Mouse (Mus musculus): ENCODE measurements at regions not wholly inside any gene's neighbourhood (a gene's known extent, or its start where the extent isn't known, plus 50 kb on each side); places are given as distances from the start of the nearest gene placed in this dataset.

- DNase-seq (ENCODE audit: low spot score in 2 of 2) = no peak
Observed at GRCm38 (mm10) chr9:24833766-24834165, 59.7 kb upstream of the Tbx20 start.

DNA sequence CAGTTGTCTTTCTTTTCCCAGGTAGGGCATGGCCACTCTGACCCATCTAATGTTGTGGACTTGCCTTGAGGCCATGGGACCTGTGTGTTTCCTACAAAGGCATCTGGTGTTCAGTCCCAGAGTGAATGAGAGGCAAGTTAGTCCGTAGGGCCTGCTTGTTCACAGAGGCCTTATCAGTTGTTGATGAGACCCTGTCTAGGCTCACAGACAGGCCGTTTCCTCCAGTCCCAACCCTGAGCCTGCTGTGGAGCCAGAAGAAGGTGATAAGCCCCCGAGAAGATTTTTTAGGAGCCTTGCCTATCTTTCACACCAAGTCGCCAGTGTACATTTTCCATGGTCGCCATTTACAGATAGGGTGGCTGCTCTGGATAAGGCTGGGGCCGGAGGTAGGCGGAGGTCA, 74.1 kb upstream of the Tbx20 start:
- DNase-seq (ENCODE audit: low spot score in 2 of 2) = no peak

DNA sequence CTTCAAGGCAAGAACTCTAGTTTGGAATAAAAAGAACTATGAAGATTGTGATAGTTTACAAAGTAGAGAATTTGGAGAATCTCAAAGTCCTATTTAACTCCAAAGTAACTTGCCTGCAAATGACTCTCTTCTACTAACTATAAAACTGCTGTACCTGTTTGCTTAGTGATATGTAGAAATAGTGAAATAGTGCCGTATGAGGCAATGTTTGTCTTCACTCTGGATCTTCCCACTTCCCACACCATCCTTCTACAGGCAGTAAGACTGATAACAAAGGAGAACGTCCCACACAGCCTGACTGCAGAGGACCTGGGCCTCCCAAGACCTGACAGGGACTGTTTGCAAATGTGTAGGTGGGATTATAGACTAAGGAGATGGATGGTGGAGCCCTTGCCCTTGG, 85.4 kb upstream of the Tbx20 start:
- no peak for DNase-seq (ENCODE audit: low spot score in 2 of 2)

DNA sequence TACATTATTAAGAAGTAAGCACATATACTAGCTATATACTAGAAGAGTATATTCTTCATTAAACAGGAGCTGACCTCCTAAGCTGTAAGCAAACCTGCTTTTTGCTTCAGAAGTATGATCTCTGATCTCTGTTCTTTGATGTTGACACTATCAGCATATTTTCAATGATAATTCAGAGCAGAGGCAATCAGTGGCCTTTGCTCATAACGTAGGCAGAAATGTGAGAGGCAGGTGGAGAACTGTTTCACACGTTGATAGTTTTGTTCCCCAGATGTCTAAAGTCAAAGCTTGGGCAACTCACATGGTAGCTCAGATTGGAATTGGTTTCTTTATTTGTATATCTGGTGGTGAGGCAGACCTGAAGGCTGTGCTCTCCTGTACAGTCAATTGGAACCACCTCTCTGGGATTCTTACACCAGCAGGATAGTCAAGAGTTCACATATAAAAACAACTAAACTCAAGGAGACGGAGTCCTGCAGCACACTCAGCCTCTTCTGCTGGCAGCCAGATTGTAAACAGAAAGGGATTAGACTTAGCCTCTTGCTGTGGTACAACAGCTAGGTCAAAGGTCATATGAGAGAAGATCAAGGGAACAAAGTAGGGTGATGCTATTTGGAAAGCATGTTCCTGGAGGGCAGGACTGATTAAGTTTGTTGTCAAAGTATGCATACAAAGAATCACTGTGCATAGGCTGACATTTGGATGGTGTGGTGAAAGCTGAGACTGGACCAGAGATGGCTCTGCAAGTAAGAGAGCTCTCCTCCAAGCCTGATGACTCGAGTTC, 92.5 kb upstream of the Tbx20 start:
- DNase-seq (ENCODE audit: low spot score in 2 of 2) = no peak

DNA sequence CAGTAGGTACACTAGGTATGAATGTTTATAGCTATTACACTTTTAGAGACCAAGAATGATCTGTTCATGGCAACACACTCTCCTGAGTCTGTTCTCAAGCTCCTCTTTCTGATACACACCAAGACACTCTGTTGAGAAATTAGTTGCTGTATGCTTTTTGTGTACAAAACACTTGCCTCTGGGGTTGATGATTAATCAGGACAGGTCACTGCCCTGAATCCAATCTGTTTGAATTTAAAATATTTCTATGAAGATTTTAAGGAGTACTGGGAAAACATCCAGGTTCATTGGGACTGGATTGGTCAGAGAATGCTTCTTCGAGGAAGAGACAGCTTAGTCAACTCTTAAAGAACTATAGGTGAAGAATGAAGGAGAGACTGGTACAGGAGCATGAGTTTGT, 94.6 kb upstream of the Tbx20 start:
- DNase-seq (ENCODE audit: low spot score in 2 of 2) = no peak

GRCm38 (mm10) chr9:24874434-24875143, 100.5 kb upstream of the Tbx20 start:
- DNase-seq (ENCODE audit: low spot score in 2 of 2) = no peak

- no peak for DNase-seq (ENCODE audit: low spot score in 2 of 2)
Observed at GRCm38 (mm10) chr9:24878384-24879174, 104.5 kb upstream of the Tbx20 start.

DNA sequence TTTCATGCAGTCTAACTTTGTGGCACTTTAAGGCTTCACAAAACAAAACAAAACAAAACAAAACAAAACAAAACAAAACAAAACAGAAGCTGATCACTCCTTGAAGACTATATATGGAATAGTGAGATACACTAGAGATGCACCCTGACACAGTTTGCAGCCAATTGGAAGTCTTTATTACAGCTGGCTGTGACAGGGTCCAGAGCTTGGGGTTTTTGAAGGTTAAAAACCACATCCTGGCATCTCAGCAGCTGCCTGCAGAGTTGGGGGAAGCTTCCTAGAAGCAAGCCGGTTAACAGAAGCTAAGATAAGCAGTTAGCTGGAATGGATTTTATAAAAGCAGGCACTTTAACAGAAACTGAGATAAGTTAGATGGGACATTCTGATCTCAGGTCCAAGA, 105.6 kb upstream of the Tbx20 start:
- DNase-seq (ENCODE audit: low spot score in 2 of 2) = no peak

DNA sequence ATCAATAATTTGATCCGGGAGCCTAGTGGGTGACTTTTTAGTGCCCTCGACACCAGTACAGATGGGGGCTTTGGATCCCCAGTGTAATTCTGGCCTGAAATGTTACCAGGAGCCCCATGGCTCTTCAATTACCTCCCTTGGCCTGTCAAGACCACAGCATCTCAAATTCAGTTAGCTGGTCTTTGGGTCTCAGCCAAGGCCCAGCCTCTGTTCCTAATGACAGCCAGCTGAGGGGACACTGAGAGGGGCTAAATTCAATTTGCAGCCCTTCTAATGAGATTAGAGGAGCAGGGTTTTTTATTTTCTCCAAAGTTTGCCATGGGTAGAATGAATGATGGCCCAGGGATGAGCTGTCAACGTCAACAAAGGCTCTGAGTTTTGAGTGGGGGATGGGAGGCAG, 109.9 kb upstream of the Tbx20 start:
- no peak for DNase-seq (ENCODE audit: low spot score in 2 of 2)

GRCm38 (mm10) chr9:24888282-24888681, 114.2 kb upstream of the Tbx20 start:
- no peak for DNase-seq (ENCODE audit: low spot score in 2 of 2)

GRCm38 (mm10) chr9:24896498-24897261, 122.6 kb upstream of the Tbx20 start:
- peak in 1 of 2 experiments; percentile 28 for DNase-seq (ENCODE audit: low spot score in 2 of 2)

- no peak for DNase-seq (ENCODE audit: low spot score in 2 of 2)
Observed at GRCm38 (mm10) chr9:24899206-24899928, 125.3 kb upstream of the Tbx20 start.

DNA sequence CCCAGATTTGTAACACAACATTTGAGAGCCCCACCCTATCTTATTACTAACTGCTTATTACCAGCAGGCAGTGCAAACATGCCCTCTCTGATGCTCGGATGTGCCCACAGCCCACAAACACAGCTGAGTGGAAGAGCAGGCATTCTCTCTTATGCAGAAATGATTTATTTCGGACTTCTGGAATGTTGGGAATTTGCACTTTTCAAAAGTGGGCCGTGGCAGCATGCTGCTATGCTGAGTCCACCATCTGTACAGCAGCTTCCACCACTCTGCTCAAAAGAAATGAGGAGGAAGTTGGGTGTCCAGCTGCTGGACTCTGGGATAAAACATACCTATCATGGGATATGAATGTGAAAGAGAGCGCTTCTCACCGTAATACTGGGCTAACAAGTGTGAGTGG, 129.6 kb upstream of the Tbx20 start:
- no peak for DNase-seq (ENCODE audit: low spot score in 2 of 2)

- no peak for DNase-seq (ENCODE audit: low spot score in 2 of 2)
Observed at GRCm38 (mm10) chr9:24909086-24909979, 135.2 kb upstream of the Tbx20 start.

DNA sequence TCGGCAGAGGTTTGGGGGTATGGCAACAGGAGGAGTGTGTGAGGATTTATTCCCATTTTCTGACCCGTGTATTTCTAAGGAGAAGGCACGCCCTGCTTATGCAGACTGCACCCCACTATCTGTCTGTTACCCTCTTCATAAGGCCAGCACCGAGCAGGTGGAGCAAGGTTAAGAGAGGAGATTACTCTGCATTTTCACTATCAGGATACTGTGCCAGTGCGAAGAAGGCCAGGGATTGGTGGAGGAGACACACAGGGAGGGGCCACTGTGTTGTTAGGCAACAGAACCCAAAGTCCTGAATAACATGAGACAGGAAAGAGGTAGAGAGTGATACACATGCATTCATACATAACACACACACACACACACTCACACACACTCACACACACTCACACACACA, 136.6 kb upstream of the Tbx20 start:
- DNase-seq (ENCODE audit: low spot score in 2 of 2) = no peak

- DNase-seq (ENCODE audit: low spot score in 2 of 2) = no peak
Observed at GRCm38 (mm10) chr9:24920031-24920445, 145.9 kb upstream of the Tbx20 start.

GRCm38 (mm10) chr9:24922051-24922860, 148.2 kb upstream of the Tbx20 start:
- no peak for DNase-seq (ENCODE audit: low spot score in 2 of 2)

GRCm38 (mm10) chr9:24923514-24923913, 149.4 kb upstream of the Tbx20 start:
- DNase-seq (ENCODE audit: low spot score in 2 of 2) = no peak

GRCm38 (mm10) chr9:24937731-24938130, 151.5 kb upstream of the Gm10181 start:
- DNase-seq (ENCODE audit: low spot score in 2 of 2) = no peak
